Mouse (Mus musculus): ENCODE data around the gene Fam92b.

The Fam92b gene

GRCm38 (mm10) chr8:120118847-120119246 is 58.4 kb downstream of the Fam92b start:
- DNase-seq (ENCODE audit: extremely low read depth, low read depth, low spot score) = no peak

- no peak for DNase-seq (ENCODE audit: extremely low read depth, low read depth, low spot score)
Observed at GRCm38 (mm10) chr8:120118162-120118561, 59.1 kb downstream of the Fam92b start.

GRCm38 (mm10) chr8:120116600-120116999 is 60.7 kb downstream of the Fam92b start:
- DNase-seq (ENCODE audit: extremely low read depth, low read depth, low spot score) = peak; percentile 74

All from fat pad, adult 2 months (tissue).